Mouse (Mus musculus) megakaryocyte, adult 5-6 weeks (primary cell): ENCODE data around the gene Nup107. TPM values are rescaled to one million over a fixed set of nuclear protein-coding genes. Genes with fewer than 3 reads are reported as not detected.
"Not testable (repeated sequence)": the region's sequence is repeated elsewhere in the genome, so short reads cannot be mapped to it uniquely, and the experiment has no call there.

ENCODE experiments used
- ATAC-seq: 2 replicates; pipeline ENCODE4 v1.8.0; 2016; ENCODE audit warnings: mild to moderate bottlenecking, inconsistent platforms; ENCODE audit not compliant: poor library complexity, severe bottlenecking
- total RNA-seq, 2 experiments: library from RNA; stranded (forward) in 1 of 2; stranded (reverse) in 1 of 2; fragments of 153-499, 151-499 nt in 1 of 2; fragments of 221-1000, 200-1000 nt in 1 of 2; gene quantifications; 2 replicates each; pipeline versions ENCODE4 v1.2.3 to v1.2.4; 2015 to 2017

Gene Nup107
- total RNA-seq, 2 experiments from 2014 or later = 50.9 to 68.7 TPM

DNA sequence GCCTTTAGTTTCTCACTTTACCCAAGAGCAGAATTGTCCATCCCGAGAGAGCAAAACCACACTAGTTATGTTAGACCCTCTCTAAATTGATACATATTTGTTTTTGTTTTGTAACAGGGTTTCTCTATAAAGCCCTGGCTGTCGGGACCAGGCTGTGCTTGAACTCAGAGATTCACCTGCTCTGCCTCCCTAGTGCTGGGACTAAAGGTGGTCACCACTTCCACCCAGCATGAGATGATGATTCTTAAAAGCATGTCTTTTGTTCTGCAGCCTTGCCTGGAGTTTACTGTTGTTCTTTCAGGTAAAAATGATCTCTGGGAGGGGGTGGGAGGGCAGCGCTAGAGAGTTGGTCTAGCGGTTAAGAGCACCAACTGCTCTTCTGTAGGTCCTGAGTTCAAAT, 66.2 kb downstream of the Nup107 start:
- no peak for ATAC-seq

GRCm38 (mm10) chr10:117725671-117726070, 66.8 kb downstream of the Nup107 start:
- ATAC-seq = no peak

GRCm38 (mm10) chr10:117724804-117725361, 67.6 kb downstream of the Nup107 start:
- ATAC-seq = no peak

- peak; percentile 66 for ATAC-seq
Observed at GRCm38 (mm10) chr10:117724136-117724718, 68.3 kb downstream of the Nup107 start.

DNA sequence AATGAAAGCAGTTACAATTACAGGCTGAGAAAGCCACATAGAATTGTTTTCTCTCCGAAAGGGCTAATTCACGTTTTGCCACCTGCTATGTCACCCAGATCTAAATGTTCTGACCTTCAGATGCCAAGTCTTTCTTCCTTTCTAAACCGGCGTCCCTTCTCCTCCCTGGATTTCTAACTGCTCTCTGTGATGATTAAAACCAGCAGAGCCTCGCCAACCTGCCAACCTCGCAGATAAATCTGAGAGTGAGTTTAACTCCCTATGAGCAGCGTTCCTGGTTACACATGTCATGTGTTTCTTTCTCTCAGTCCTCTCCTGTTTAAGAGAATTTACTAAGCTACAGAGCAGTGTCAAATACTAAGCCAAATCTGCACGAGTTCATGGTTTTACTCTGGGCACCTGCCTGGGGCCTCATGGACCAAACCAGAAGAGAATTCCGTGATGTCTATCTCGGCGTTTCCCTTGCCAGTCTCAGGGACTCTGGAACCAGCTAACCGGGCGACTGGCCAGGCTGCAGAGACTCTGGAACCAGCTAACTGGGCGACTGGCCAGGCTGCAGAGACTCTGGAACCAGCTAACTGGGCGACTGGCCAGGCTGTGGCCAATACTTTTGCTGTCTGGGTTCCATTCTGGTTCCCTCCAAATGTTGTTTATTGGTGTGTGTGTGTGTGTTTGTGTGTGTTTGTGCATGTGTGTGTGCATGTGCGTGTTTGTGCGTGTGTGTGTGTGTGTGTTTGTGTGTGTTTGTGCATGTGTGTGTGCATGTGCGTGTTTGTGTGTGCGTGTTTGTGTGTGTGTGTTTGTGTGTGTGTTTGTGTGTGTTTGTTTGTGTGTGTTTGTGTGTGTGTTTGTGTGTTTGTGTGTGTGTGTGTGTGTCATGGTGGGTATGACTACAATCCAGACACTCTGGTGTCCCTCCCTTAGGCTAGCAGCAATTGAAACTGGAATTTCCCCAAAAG, 74.1 kb downstream of the Nup107 start:
- no peak for ATAC-seq

GRCm38 (mm10) chr10:117717583-117717982, 74.9 kb downstream of the Nup107 start:
- peak; percentile 73 for ATAC-seq

DNA sequence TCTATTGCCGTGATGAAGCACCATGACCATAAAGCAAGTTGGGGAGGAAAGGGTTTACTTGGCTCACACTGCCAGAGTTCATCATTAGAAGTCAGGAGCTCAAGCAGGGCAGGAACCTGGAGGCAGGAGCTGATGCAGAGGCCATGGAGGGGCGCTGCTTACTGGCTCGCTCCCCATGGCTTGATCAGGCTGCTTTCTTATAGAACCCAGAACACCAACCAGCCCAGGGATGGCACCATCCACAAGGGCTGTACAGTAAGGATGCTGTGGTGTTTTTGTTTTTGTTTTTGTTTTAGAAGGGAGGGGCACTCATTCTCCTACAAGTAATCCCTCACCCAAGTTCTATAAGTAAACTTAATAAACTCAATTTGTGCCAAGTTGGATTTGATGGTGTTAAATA, 75.8 kb downstream of the Nup107 start:
- ATAC-seq = no peak

DNA sequence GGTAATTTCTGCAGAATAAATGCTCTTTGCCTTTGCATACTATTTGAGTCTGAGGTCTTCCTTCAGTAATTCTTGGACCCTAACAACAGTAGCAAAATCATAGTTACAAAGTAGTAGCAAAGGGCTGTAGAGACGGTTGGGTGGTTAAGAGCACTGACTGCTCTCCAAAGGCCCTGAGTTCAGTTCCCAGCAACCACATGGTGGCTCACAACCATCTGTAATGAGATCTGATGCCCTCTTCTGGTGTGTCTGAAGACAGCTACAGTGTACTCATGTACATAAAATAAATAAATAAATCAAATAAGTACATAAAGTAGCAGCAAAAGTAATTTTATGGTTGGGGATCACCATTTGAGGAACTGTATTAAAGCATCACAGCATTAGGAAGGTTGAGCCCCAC, 76.9 kb downstream of the Nup107 start:
- ATAC-seq = not testable (repeated sequence)

DNA sequence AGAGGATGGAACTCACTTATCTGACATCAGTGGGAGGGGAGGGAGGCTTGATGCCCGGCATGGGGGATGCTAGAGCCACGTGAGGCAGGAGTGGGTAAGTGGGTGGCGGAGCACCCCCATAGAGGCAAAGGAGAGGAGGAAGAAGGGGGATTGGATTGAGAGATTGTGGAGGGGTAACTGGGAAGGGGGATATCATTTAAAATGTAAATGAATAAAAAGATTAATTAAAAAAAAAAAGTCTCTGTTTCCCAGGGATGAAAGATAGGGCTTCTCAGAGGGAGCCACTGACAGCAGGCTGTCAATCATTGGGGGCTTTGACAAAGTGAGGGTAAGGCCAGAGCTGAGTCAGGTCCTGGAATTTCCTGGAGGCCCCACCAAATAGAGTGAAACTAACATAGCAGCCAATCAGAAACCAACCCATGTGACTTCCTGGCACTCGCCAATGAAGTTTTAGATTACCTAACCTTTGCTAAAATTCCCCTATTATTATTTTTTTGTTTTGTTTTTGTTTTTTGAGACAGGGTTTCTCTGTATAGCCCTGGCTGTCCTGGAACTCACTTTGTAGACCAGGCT, 77.5 kb downstream of the Nup107 start:
- ATAC-seq = no peak

DNA sequence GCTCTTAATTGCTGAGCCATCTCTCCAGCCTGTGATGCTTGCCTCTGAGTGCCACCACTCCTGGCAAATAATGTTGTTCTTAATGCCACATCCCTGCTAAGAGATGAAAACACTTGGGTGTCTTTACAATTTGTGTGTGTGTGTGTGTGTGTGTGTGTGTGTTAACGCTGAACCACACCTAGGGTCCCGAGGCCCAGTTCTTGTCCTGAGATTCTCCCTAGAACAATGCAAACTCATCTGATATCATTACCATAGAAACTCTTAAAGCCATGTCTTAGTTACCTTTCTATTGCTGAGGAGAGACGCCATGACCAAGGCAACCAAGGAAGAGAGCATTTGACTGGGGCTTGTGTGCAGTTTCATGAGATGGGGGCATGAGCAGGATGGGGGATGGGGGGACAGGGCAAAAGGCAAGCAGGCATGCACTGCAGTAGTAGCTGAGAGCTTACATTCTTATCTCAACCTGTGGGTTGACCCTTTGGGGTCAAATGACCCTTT, 78.4 kb downstream of the Nup107 start:
- ATAC-seq = no peak

DNA sequence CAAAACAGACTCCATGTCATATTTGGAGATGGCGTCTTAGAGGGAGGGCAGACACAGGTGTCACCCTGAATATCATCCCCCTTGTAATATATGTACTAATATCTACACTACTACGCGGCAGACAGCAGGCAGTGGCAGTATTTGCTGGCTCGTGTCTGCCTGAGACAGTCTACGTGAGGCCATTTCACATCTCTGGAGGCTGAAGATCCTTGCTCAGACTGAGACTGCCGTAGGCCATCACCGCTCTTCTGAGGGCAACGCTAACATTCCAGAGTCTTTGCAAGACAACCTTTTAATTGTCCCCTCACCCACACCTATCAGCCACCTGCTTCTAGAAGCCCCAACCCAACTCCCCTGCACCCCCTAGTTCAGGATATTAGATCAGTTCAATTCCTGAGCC, 79.0 kb downstream of the Nup107 start:
- no peak for ATAC-seq

DNA sequence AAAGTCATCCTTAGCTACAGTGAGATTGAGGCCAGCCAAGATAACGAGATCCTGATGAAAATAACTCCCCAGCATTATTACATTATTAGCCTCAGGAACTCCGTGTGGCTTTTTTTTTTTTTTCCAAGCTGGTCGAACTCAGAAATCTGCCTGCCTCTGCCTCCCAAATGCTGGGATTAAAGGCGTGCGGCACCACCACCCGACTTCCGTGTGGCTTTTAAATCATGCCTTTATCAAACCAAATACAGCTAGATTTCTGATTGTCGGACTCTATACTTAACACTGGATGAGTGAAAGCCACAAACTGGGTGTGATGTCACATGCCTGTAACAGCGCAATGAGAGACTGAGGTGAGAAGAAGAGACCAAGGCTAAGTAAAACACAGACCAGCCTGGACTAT, 79.6 kb downstream of the Nup107 start:
- no peak for ATAC-seq

GRCm38 (mm10) chr10:117712191-117712754, 80.2 kb downstream of the Nup107 start:
- ATAC-seq = no peak

DNA sequence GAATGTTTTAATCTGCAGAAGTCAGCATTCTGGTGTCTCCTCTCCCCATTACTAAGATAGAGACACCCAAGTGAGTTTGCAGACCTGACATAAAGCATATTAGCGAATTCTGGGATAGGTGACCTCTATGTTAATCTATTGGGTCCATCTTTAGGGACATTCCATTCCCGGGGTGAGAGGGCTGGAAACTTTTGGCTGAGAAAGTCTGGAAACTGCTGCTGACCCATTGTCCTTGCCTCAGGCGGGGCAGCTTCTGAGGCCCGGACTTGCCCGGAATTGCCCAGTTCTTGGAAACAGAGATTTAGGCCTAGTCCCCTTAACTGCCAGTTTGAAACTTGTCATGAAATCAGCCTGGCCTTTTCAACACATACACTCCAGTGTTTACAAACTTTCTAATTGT, 81.1 kb downstream of the Nup107 start:
- ATAC-seq = no peak

DNA sequence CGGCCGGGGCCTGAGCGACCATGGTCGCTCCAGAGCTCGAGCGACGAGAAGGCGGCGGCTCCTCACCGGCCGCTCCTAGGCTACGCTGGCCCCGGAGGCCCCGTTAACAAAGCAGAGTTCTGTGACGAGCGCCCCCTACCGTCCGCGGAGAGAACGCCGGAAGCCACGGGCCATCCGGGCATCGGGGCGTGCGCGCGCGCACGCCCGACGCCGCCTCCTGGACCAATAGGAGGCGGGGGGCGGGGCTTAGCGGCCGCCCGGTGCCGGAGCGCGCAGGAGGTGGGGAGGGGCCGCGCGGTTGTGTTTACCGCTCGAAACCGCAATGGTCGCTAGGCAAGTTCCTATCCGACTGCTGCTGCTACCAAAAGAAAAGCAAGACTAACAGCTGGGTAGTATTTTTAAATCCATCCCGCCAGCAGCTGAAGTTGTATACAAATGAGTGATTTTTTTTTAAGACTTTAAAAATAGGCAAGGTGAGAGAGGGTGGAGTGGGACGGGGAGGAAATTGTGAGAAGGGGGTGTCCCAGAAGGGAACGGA, 81.8 kb downstream of the Nup107 start, which contains the start of gene Mdm2:
Gene Mdm2, minus strand, starts transcription at position 155 of the 538 bp plus-strand sequence.
- peak; percentile 83 for ATAC-seq

DNA sequence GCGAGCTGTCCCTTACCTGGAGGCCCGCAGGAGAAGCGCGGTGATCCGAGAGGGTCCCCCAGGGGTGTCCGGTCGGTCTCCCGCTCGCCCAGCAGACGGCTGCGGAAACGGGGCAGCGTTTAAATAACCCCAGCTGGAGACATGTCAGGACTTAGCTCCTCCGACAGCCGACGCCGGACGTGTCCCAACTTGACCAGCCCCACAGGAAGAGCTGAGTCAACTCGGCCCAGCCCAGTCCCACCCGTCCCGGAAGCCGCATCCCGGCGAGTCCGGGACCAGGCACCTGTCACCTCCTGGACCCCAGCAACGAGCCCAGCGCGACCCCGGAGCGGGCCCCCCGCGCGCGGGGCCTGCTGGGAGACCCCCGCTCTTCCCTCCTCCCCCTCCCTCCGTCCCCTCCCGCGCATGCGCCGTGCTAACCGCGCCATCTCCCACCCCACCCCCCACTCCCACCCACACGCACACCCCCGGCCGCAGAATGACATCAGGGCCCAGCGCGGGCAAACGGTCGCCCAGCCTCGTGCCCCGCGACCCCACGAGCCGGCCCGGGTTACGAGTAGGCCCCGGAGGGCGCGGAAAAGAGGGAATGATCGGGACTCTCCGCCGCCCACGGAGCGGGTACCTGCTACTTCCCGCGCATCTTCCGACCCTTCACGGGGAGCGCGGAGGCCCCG, 82.4 kb downstream of the Nup107 start:
- peak; percentile 74 for ATAC-seq

DNA sequence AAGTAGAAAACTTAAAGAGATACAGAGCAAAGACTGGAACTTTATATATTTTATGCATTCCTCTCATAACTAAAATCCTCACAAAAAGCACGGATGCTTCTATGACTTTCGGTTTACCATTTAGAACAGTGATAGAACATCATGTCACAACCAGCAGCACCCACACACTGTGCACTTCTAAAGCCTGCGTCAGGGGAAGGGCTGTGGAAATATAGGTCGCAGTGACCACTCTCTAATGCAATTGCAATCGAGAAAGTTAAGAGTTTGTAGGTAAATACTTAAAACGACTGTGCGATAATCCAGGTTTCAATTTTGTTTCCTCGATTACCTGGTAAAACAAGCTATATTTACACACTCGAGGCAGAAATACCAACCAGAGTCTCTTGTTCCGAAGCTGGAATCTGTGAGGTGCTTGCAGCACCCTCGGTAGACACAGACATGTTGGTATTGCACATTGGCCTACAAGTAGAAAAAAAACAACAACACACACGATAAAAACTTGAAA, 83.1 kb downstream of the Nup107 start:
- ATAC-seq = 0 out of 2 replicates have a peak, but pooled peaks have one; percentile 17

DNA sequence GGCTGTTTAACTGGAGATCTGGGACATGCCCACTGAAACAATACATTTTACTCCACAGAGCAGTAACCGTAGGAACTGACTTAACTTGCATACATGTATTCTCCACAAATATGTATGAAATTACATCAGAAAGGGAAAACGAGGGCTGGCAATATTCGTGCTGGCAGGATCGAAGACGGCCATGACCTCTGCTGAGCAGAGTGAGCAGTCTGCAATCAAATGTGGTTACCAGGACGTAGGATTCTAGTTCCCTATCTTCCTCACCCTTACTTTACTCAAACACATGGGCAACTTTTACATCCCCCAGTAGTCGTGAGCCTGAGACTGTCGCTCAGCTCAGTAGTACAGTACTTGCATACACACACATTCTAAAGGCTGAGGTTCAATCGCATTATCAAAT, 83.6 kb downstream of the Nup107 start:
- no peak for ATAC-seq

GRCm38 (mm10) chr10:117708376-117708775, 84.1 kb downstream of the Nup107 start:
- no peak for ATAC-seq
